In the genomic region with DNA sequence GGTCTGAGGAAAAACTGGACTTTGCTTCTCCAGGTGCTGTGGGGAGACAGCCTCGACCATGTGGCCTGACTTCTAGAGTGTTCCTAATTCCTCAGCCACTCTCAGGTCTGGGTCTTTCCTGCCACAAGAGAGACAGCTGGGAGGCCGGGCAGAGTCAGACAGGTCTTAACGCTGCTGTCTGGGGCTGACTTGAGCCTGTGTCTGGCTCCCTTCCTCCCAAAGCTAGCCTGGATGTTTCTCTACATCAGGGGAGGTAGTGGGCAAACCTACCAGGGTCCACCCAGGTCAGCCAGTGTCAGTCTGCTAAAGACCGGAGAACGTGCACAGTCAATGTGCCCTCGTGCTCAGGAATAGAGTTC, we compare ENCODE assay signal across 11 mouse cellular contexts. TPM values are rescaled to one million over a fixed set of nuclear protein-coding genes. Genes with fewer than 3 reads are reported as not detected.
DNase-seq lines count a peak whose midpoint lies in the region; ATAC-seq lines count a peak whose summit lies in the region.
"Had no signal": no experiment of that assay in that cellular context is flagged by ENCODE, and none has a peak within 500 bp of the region (broad histone marks: within the 10 kb centered on the region; RNA-seq: fewer than 3 reads in every experiment).

No protein-coding gene starts in this region.

- H3K36me3 ChIP-seq in hindbrain, embryonic 13.5 days: no peaks in the 10 kb centered on the region
- H3K36me3 ChIP-seq in hindbrain, embryonic 11.5 days (ENCODE audit: control insufficient read depth, insufficient read depth, low read length): no peaks in the 10 kb centered on the region
- H3K36me3 ChIP-seq in midbrain, embryonic 13.5 days: no peaks in the 10 kb centered on the region; the same call in 1 of the 2 replicates
- no peaks in the 10 kb centered on the region for H3K36me3 ChIP-seq in midbrain, embryonic 16.5 days (ENCODE audit: control insufficient read depth, insufficient read depth, low read length)
- no peaks in the 10 kb centered on the region for H3K36me3 ChIP-seq in embryonic facial prominence, embryonic 15.5 days
- peaks cover 10% of the 10 kb centered on the region; the same call in 1 of the 2 replicates for H3K36me3 ChIP-seq in midbrain, embryonic 14.5 days (ENCODE audit: control insufficient read depth, insufficient read depth, low read length)

- peaks cover 95% of the 10 kb centered on the region for H3K4me1 ChIP-seq in hindbrain, embryonic 13.5 days (replicated peaks)
- peaks cover 40% of the 10 kb centered on the region for H3K4me1 ChIP-seq in hindbrain, embryonic 11.5 days (replicated peaks; ENCODE audit: control insufficient read depth, insufficient read depth, low read length)
- peaks cover 92% of the 10 kb centered on the region for H3K4me1 ChIP-seq in midbrain, embryonic 13.5 days (replicated peaks)
- H3K4me1 ChIP-seq in midbrain, embryonic 16.5 days (ENCODE audit: control insufficient read depth, insufficient read depth, low read length): peaks cover 44% of the 10 kb centered on the region
- H3K4me1 ChIP-seq in embryonic facial prominence, embryonic 15.5 days: peaks cover 90% of the 10 kb centered on the region
- H3K4me1 ChIP-seq in midbrain, embryonic 14.5 days (ENCODE audit: control insufficient read depth, insufficient read depth, low read length): peaks cover 54% of the 10 kb centered on the region

- 0 out of 2 replicates have a peak overlapping the region, but pooled peaks have one; percentile 13 for H3K9ac ChIP-seq in hindbrain, embryonic 13.5 days
- H3K9ac ChIP-seq in hindbrain, embryonic 11.5 days (ENCODE audit: low read depth, low read length): no peak overlapping the region
- peak overlapping the region; percentile 44; the same call in 1 of the 2 replicates for H3K9ac ChIP-seq in midbrain, embryonic 13.5 days (replicated peaks)
- H3K9ac ChIP-seq in midbrain, embryonic 16.5 days (ENCODE audit: low read depth, low read length): no peak overlapping the region
- H3K9ac ChIP-seq in embryonic facial prominence, embryonic 15.5 days: no peak overlapping the region
- no peak overlapping the region for H3K9ac ChIP-seq in midbrain, embryonic 14.5 days (replicated peaks; ENCODE audit: low read length)

- no peak overlapping the region for H3K4me2 ChIP-seq in hindbrain, embryonic 13.5 days
- H3K4me2 ChIP-seq in hindbrain, embryonic 11.5 days (replicated peaks; ENCODE audit: low read depth, low read length): no peak overlapping the region
- H3K4me2 ChIP-seq in midbrain, embryonic 13.5 days (replicated peaks): no peak overlapping the region
- no peak overlapping the region for H3K4me2 ChIP-seq in midbrain, embryonic 16.5 days (ENCODE audit: low read length)
- no peak overlapping the region for H3K4me2 ChIP-seq in embryonic facial prominence, embryonic 15.5 days (replicated peaks)
- no peak overlapping the region; the same call in 1 of the 2 replicates for H3K4me2 ChIP-seq in midbrain, embryonic 14.5 days (ENCODE audit: low read length)

- no peak overlapping the region for H3K4me3 ChIP-seq in hindbrain, embryonic 13.5 days
- H3K4me3 ChIP-seq in hindbrain, embryonic 11.5 days (ENCODE audit: low read depth, low read length): no peak overlapping the region
- no peak overlapping the region for H3K4me3 ChIP-seq in midbrain, embryonic 13.5 days (replicated peaks)
- no peak overlapping the region for H3K4me3 ChIP-seq in midbrain, embryonic 16.5 days (ENCODE audit: low read depth, low read length)
- no peak overlapping the region for H3K4me3 ChIP-seq in embryonic facial prominence, embryonic 15.5 days (replicated peaks)
- H3K4me3 ChIP-seq in midbrain, embryonic 14.5 days (replicated peaks; ENCODE audit: low read depth, low read length): no peak overlapping the region

- H3K9me3 ChIP-seq in hindbrain, embryonic 13.5 days: no peaks in the 10 kb centered on the region
- no peaks in the 10 kb centered on the region for H3K9me3 ChIP-seq in hindbrain, embryonic 11.5 days (ENCODE audit: control insufficient read depth, low read length)
- no peaks in the 10 kb centered on the region for H3K9me3 ChIP-seq in midbrain, embryonic 13.5 days
- no peaks in the 10 kb centered on the region for H3K9me3 ChIP-seq in midbrain, embryonic 16.5 days (replicated peaks; ENCODE audit: control insufficient read depth, low read length, poor library complexity, severe bottlenecking)
- H3K9me3 ChIP-seq in embryonic facial prominence, embryonic 15.5 days (replicated peaks): no peaks in the 10 kb centered on the region
- H3K9me3 ChIP-seq in midbrain, embryonic 14.5 days (ENCODE audit: control insufficient read depth, low read length): no peaks in the 10 kb centered on the region

- ATAC-seq in hindbrain, embryonic 13.5 days (ENCODE audit: low FRiP score): no peak
- no peak for ATAC-seq in hindbrain, embryonic 11.5 days (ENCODE audit: low FRiP score)
- ATAC-seq in midbrain, embryonic 13.5 days: no peak
- no peak for ATAC-seq in midbrain, embryonic 16.5 days
- ATAC-seq in embryonic facial prominence, embryonic 15.5 days (ENCODE audit: insufficient number of reproducible peaks, low FRiP score, low TSS enrichment, low read depth): no peak
- no peak for ATAC-seq in midbrain, embryonic 14.5 days (ENCODE audit: low FRiP score, low TSS enrichment)

- no peak for DNase-seq in hindbrain, embryonic 11.5 days (ENCODE audit: low spot score)
- no peak for DNase-seq in midbrain, embryonic 14.5 days
- no peak for DNase-seq in frontal cortex, postnatal 10 days (ENCODE audit: low spot score in 2 of 2)
- no peak for DNase-seq in cerebellum, adult 8-10 months
- DNase-seq: adrenal gland, postnatal 10 days; cerebellum, adult 11-12 months; kidney, postnatal 36 days had no signal

- 55% methylated on average over 6 of the region's 6 CpGs for WGBS in hindbrain, embryonic 13.5 days
- 40% methylated on average over 6 of the region's 6 CpGs for WGBS in hindbrain, embryonic 11.5 days
- WGBS in midbrain, embryonic 13.5 days: 46% methylated on average over 6 of the region's 6 CpGs
- 49% methylated on average over 6 of the region's 6 CpGs for WGBS in midbrain, embryonic 16.5 days
- 37% methylated on average over 6 of the region's 6 CpGs for WGBS in embryonic facial prominence, embryonic 15.5 days
- 46% methylated on average over 6 of the region's 6 CpGs for WGBS in midbrain, embryonic 14.5 days

- no peaks in the 10 kb centered on the region for H3K27me3 ChIP-seq in hindbrain, embryonic 13.5 days
- H3K27me3 ChIP-seq in hindbrain, embryonic 11.5 days (ENCODE audit: control insufficient read depth, insufficient read depth, low read length): no peaks in the 10 kb centered on the region
- no peaks in the 10 kb centered on the region for H3K27me3 ChIP-seq in midbrain, embryonic 13.5 days
- no peaks in the 10 kb centered on the region for H3K27me3 ChIP-seq in midbrain, embryonic 16.5 days (ENCODE audit: control insufficient read depth, insufficient read depth, low read depth, low read length)
- H3K27me3 ChIP-seq in embryonic facial prominence, embryonic 15.5 days: no peaks in the 10 kb centered on the region
- H3K27me3 ChIP-seq in midbrain, embryonic 14.5 days (ENCODE audit: control insufficient read depth, insufficient read depth, low read length): no peaks in the 10 kb centered on the region

- H3K27ac ChIP-seq in hindbrain, embryonic 13.5 days: no peak overlapping the region
- no peak overlapping the region for H3K27ac ChIP-seq in hindbrain, embryonic 11.5 days (ENCODE audit: low read depth, low read length)
- H3K27ac ChIP-seq in midbrain, embryonic 13.5 days: peak overlapping the region; percentile 44; the same call in 1 of the 2 replicates
- no peak overlapping the region for H3K27ac ChIP-seq in midbrain, embryonic 16.5 days (ENCODE audit: low read length)
- peak overlapping the region; percentile 74 for H3K27ac ChIP-seq in embryonic facial prominence, embryonic 15.5 days (replicated peaks)
- H3K27ac ChIP-seq in midbrain, embryonic 14.5 days (replicated peaks; ENCODE audit: low read depth, low read length): 0 out of 2 replicates have a peak overlapping the region, but pooled peaks have one; percentile 5

RNA-seq across cellular contexts. Expression of a gene that starts 19.2 kb away (rescaled TPM):
- 13.6 and 17.0 TPM in 2 replicates for polyA plus RNA-seq in hindbrain, embryonic 13.5 days (2015; fragmentation: Nextera tagmentation; extraction: Ambion mirVana)
- polyA plus RNA-seq in hindbrain, embryonic 11.5 days (2014; fragmentation: Nextera tagmentation; extraction: Ambion mirVana): 18.1 and 23.1 TPM in 2 replicates
- 17.4 and 19.5 TPM in 2 replicates for polyA plus RNA-seq in midbrain, embryonic 13.5 days (2015; fragmentation: Nextera tagmentation; extraction: Ambion mirVana)
- polyA plus RNA-seq in midbrain, embryonic 16.5 days (2015; fragmentation: Nextera tagmentation; extraction: Ambion mirVana): 9.7 and 13.7 TPM in 2 replicates
- polyA plus RNA-seq in embryonic facial prominence, embryonic 15.5 days (2015; fragmentation: Nextera tagmentation; extraction: Ambion mirVana): 7.9 and 9.3 TPM in 2 replicates
- polyA plus RNA-seq in midbrain, embryonic 14.5 days (2014; fragmentation: Nextera tagmentation; extraction: Ambion mirVana): 20.0 and 25.9 TPM in 2 replicates

Comparison
In these comparisons a context has a peak if more than half of its experiments do, and no peak if none do; other contexts are left out.
1. H3K27ac ChIP-seq: peak in midbrain, embryonic 13.5 days (single experiment), embryonic facial prominence, embryonic 15.5 days (single experiment) and midbrain, embryonic 14.5 days (single experiment); none in hindbrain, embryonic 13.5 days (single experiment), hindbrain, embryonic 11.5 days (single experiment) and midbrain, embryonic 16.5 days (single experiment).
2. H3K9ac ChIP-seq: peak in hindbrain, embryonic 13.5 days (single experiment) and midbrain, embryonic 13.5 days (single experiment); none in hindbrain, embryonic 11.5 days (single experiment), midbrain, embryonic 16.5 days (single experiment), embryonic facial prominence, embryonic 15.5 days (single experiment) and midbrain, embryonic 14.5 days (single experiment).